Mouse (Mus musculus): ENCODE data around the gene Cphx3. TPM values are rescaled to one million over a fixed set of nuclear protein-coding genes. Genes with fewer than 3 reads are reported as not detected.
"Not testable (repeated sequence)": the region's sequence is repeated elsewhere in the genome, so short reads cannot be mapped to it uniquely, and the experiment has no call there.

The Cphx3 gene
- total RNA-seq (2014; rRNA removed) (not detected in 2 replicates), polyA plus RNA-seq (2015; fragmentation: Nextera tagmentation; extraction: Ambion mirVana) (not detected in 2 replicates)

- no CpG with 5 or more reads among the region's 1 CpGs for WGBS
- not testable (repeated sequence) for H3K9ac ChIP-seq; H3K27me3 ChIP-seq (ENCODE audit: insufficient read depth, low read length); H3K36me3 ChIP-seq (ENCODE audit: insufficient read depth); H3K4me3 ChIP-seq (ENCODE audit: low read depth, low read length); H3K27ac ChIP-seq (ENCODE audit: low read depth, low read length); DNase-seq; ATAC-seq; H3K9me3 ChIP-seq (ENCODE audit: low read length); H3K4me1 ChIP-seq (ENCODE audit: insufficient read depth); H3K4me2 ChIP-seq (ENCODE audit: low read depth)
Observed at GRCm38 (mm10) chr14:26081997-26082396, at the start of gene Cphx3. Gene Cphx3, plus strand, starts transcription at chr14:26082297.

DNA sequence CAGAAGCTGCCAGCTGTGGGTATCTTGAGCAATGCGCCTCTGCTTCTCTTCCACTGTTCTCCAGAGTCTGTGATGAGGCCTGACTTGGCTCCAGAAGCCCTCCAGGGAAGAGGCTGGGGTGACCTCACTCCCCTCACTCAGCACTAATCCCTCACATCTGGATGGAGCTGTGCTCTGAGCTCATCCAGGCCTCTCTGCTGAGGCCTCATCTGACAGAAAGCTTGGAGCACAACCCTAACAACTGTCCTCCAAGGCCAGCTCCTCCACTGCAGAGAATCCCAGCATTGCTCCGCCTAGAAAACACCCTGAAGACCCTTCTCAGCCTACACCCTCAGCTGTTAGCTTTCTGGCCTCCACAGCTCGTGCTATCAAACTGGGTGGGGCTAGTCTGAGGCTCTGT, 47.7 kb upstream of the Cphx3 start:
- H3K27me3 ChIP-seq (ENCODE audit: insufficient read depth, low read length); H3K4me3 ChIP-seq (ENCODE audit: low read depth, low read length); H3K36me3 ChIP-seq (ENCODE audit: insufficient read depth); H3K9ac ChIP-seq; H3K27ac ChIP-seq (ENCODE audit: low read depth, low read length); DNase-seq; H3K4me1 ChIP-seq (ENCODE audit: insufficient read depth); ATAC-seq; H3K4me2 ChIP-seq (ENCODE audit: low read depth); H3K9me3 ChIP-seq (ENCODE audit: low read length): not testable (repeated sequence)
- WGBS, result no CpG with 5 or more reads among the region's 3 CpGs

DNA sequence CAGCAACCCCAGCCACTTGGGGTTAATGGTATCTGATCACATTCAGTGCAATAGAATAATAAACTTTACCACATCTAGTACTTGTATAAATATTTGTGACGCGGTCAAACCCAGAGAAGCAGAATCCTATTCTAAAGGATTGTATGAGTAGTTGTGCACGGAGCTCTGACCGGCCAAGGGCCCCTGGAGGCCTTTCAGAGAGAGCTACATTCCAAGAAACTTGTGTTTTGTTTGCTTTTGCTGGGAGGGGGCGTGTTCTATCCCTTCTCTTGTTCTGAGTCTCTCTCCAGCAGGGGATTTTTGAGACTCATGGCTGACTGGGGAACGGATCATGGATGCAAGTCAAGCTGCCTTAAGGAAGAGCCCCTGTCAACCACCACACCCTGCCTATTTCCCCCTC, 46.7 kb upstream of the Cphx3 start:
- DNase-seq; H3K9me3 ChIP-seq (ENCODE audit: low read length); H3K4me2 ChIP-seq (ENCODE audit: low read depth); H3K27ac ChIP-seq (ENCODE audit: low read depth, low read length); H3K4me1 ChIP-seq (ENCODE audit: insufficient read depth); H3K4me3 ChIP-seq (ENCODE audit: low read depth, low read length); ATAC-seq; H3K27me3 ChIP-seq (ENCODE audit: insufficient read depth, low read length); H3K36me3 ChIP-seq (ENCODE audit: insufficient read depth); H3K9ac ChIP-seq: not testable (repeated sequence)
- WGBS, result no CpG with 5 or more reads among the region's 6 CpGs

DNA sequence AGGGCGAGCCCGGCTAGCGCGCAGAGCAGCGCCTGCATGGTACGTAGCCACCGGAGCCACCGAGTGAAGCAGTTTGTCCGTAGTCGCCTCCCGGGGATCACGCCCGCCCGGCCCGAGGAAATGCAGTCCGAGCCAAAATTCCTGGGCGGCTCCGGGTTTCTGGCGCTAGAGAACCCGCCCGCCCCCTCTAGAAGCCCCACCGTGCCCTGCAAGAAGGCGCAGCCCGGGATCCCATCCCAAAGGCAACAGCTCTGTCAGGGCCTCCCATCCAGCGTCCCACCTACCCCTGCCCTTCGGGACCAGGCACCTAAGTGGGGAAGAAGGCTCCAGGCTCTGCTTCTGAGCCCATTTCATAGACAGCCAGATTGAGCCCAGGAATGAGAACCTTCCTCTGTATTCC, 39.5 kb upstream of the Cphx3 start, which contains the start of gene Gm9780:
Gm9780 (minus strand) TSS at position 101 of the 400 bp plus-strand sequence.
- H3K4me3 ChIP-seq (ENCODE audit: low read depth, low read length); H3K9me3 ChIP-seq (ENCODE audit: low read length); H3K9ac ChIP-seq; H3K27me3 ChIP-seq (ENCODE audit: insufficient read depth, low read length); DNase-seq; H3K4me1 ChIP-seq (ENCODE audit: insufficient read depth); H3K4me2 ChIP-seq (ENCODE audit: low read depth); H3K36me3 ChIP-seq (ENCODE audit: insufficient read depth); H3K27ac ChIP-seq (ENCODE audit: low read depth, low read length); ATAC-seq: not testable (repeated sequence)
- no CpG with 5 or more reads among the region's 26 CpGs for WGBS

- not testable (repeated sequence) for DNase-seq; H3K9me3 ChIP-seq (ENCODE audit: low read length); H3K27me3 ChIP-seq (ENCODE audit: insufficient read depth, low read length); ATAC-seq; H3K4me2 ChIP-seq (ENCODE audit: low read depth); H3K27ac ChIP-seq (ENCODE audit: low read depth, low read length); H3K4me1 ChIP-seq (ENCODE audit: insufficient read depth); H3K9ac ChIP-seq; H3K36me3 ChIP-seq (ENCODE audit: insufficient read depth); H3K4me3 ChIP-seq (ENCODE audit: low read depth, low read length)
- no CpG with 5 or more reads among the region's 5 CpGs for WGBS
Observed at GRCm38 (mm10) chr14:26045007-26045406, 37.1 kb upstream of the Cphx3 start.

GRCm38 (mm10) chr14:26047026-26047425, 35.1 kb upstream of the Cphx3 start:
- not testable (repeated sequence) for H3K9me3 ChIP-seq (ENCODE audit: low read length); H3K36me3 ChIP-seq (ENCODE audit: insufficient read depth); H3K27ac ChIP-seq (ENCODE audit: low read depth, low read length); DNase-seq; H3K27me3 ChIP-seq (ENCODE audit: insufficient read depth, low read length); H3K4me1 ChIP-seq (ENCODE audit: insufficient read depth); ATAC-seq; H3K4me3 ChIP-seq (ENCODE audit: low read depth, low read length); H3K4me2 ChIP-seq (ENCODE audit: low read depth); H3K9ac ChIP-seq
- WGBS, result no CpG with 5 or more reads among the region's 8 CpGs

DNA sequence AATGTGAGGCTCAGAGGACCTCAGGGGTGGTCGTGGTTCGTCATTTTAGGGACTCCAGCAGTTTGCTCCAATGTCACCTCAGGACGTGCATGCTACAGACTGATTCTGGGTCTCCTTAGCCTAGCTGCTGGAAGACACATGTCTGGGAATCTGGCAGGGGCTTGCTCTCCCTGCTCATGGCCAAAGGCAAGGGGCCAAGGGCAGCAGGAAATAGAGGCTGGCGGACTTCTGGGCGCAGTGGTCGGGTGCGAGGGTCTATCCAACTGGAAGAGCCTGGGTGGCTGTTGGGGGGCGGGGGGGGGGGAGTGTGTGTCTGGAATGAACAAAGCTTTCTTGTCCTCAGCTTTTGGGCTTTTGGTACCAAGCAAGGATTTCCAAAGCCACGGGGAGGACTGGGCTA, 33.3 kb upstream of the Cphx3 start:
- H3K27me3 ChIP-seq (ENCODE audit: insufficient read depth, low read length); H3K9ac ChIP-seq; H3K36me3 ChIP-seq (ENCODE audit: insufficient read depth); DNase-seq; H3K4me1 ChIP-seq (ENCODE audit: insufficient read depth); H3K4me2 ChIP-seq (ENCODE audit: low read depth); H3K9me3 ChIP-seq (ENCODE audit: low read length); H3K27ac ChIP-seq (ENCODE audit: low read depth, low read length); H3K4me3 ChIP-seq (ENCODE audit: low read depth, low read length): not testable (repeated sequence)
- peak; percentile 40 for ATAC-seq
- no CpG with 5 or more reads among the region's 9 CpGs for WGBS

DNA sequence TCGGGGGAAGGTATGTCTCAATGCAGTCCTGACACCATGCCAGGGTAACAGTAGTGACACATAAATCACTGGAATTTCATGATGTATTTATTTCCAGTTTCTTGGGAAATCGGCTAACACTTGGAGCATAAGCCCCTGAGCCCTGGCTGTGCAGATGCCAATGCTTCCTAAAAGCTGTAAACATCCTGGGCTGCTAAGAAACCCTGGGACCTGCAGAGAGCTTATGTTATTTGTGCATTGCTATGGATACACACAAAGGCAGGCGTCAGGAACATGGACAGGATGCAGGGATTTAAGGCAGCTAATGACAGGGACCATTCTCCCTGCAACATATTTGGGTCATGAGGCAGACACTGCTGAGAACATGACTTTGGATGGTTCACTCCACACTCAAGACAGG, 23.9 kb upstream of the Cphx3 start:
- not testable (repeated sequence) for H3K4me3 ChIP-seq (ENCODE audit: low read depth, low read length); H3K27ac ChIP-seq (ENCODE audit: low read depth, low read length); H3K9me3 ChIP-seq (ENCODE audit: low read length); H3K4me2 ChIP-seq (ENCODE audit: low read depth); H3K9ac ChIP-seq; H3K27me3 ChIP-seq (ENCODE audit: insufficient read depth, low read length); DNase-seq; H3K36me3 ChIP-seq (ENCODE audit: insufficient read depth); H3K4me1 ChIP-seq (ENCODE audit: insufficient read depth); ATAC-seq
- WGBS, result no CpG with 5 or more reads among the region's 3 CpGs

GRCm38 (mm10) chr14:26059362-26059761, 22.7 kb upstream of the Cphx3 start:
- ATAC-seq, result peak; percentile 84; the same call in 1 of the 2 replicates
- H3K4me2 ChIP-seq (ENCODE audit: low read depth); H3K9me3 ChIP-seq (ENCODE audit: low read length); H3K4me1 ChIP-seq (ENCODE audit: insufficient read depth); H3K36me3 ChIP-seq (ENCODE audit: insufficient read depth); DNase-seq; H3K9ac ChIP-seq; H3K4me3 ChIP-seq (ENCODE audit: low read depth, low read length); H3K27ac ChIP-seq (ENCODE audit: low read depth, low read length); H3K27me3 ChIP-seq (ENCODE audit: insufficient read depth, low read length): not testable (repeated sequence)
- WGBS, result no CpG with 5 or more reads among the region's 6 CpGs

DNA sequence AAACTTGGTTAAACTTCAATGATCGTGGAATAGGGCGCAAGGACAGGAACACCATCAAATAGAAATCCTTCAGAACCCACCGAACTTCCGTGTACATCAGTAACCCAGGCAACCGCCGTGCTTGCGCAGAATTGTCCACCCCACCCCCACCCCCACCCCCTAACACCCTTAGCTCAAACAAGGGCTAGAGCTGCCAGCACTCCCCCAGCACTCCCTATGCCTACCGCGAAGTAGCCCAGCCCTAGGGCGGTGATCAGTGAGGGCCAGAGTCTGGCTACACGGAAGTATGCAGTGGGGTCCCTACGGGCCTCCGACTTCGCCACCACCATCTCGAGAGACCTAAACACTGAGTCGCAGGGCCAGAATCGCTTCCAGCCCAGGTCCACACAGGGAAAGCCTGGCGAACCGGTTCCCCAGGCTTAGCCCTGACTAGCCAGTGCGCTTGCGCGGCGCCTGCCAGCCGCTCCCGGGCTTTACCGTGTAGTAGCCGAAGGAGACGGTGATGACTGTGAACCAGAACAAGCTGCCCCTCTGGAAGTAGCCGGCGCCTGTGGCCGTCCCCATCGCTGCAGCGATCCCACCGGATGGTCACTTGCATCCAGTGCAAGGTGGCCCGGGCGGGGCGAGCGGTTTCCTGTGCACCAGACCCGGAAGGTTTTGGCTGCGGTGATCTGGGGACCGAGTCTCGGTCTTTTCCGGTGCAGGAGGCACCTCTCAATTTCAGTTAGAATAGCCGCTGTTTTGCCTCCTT, 15.3 kb upstream of the Cphx3 start:
- not testable (repeated sequence) for H3K4me1 ChIP-seq (ENCODE audit: insufficient read depth); H3K27ac ChIP-seq (ENCODE audit: low read depth, low read length); H3K9ac ChIP-seq; H3K9me3 ChIP-seq (ENCODE audit: low read length); H3K4me3 ChIP-seq (ENCODE audit: low read depth, low read length); H3K36me3 ChIP-seq (ENCODE audit: insufficient read depth); DNase-seq; H3K27me3 ChIP-seq (ENCODE audit: insufficient read depth, low read length); H3K4me2 ChIP-seq (ENCODE audit: low read depth)
- peak; percentile 94 for ATAC-seq
- no CpG with 5 or more reads among the region's 44 CpGs for WGBS

DNA sequence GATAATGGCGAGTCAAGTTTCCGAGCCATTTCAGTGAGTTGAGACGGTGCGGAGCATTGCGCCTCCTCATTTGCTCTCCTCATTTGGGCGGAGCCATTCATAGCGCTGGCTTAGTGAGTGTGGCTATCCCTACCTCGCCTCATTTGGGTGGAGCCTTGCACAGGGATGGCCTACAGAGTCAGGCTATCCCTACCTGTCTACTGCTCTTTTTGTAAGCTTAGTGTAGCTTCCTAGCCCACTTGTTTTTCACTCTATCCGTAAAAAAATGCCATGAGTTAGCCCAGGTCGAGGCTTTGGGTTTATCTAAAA, 14.8 kb upstream of the Cphx3 start, which contains the start of gene Tmem254c:
Tmem254c (minus strand) TSS at position 31 of the 309 bp plus-strand sequence.
- H3K9me3 ChIP-seq (ENCODE audit: low read length); H3K4me1 ChIP-seq (ENCODE audit: insufficient read depth); H3K36me3 ChIP-seq (ENCODE audit: insufficient read depth); H3K27ac ChIP-seq (ENCODE audit: low read depth, low read length); DNase-seq; H3K9ac ChIP-seq; H3K27me3 ChIP-seq (ENCODE audit: insufficient read depth, low read length); H3K4me3 ChIP-seq (ENCODE audit: low read depth, low read length); H3K4me2 ChIP-seq (ENCODE audit: low read depth): not testable (repeated sequence)
- ATAC-seq, result peak; percentile 87
- WGBS, result no CpG with 5 or more reads among the region's 10 CpGs

Measured in forebrain, postnatal 0 days (tissue).